Mouse (Mus musculus): ENCODE results near the gene Ramac. TPM values are rescaled to one million over a fixed set of nuclear protein-coding genes. Genes with fewer than 3 reads are reported as not detected.

Gene Ramac
- polyA plus RNA-seq, 1 experiment: 13.5 TPM

- Histone ChIP-seq H3K4me3 (ENCODE audit: control insufficient read depth, insufficient read depth, low read length) (no peak overlapping the region), H3K27me3 (ENCODE audit: control insufficient read depth, insufficient read depth, low read length) (no peaks in the 10 kb centered on the region), H3K36me3 (ENCODE audit: control insufficient read depth, insufficient read depth, low read length) (peaks cover 5% of the 10 kb centered on the region), H3K4me1 (replicated peaks; ENCODE audit: control insufficient read depth, insufficient read depth, low read length) (no peaks in the 10 kb centered on the region), H3K27ac (ENCODE audit: control insufficient read depth, insufficient read depth, low read length) (no peak overlapping the region)
- no peak for DNase-seq
- 95% methylated on average over 5 of the region's 5 CpGs for WGBS
- TF ChIP-seq POLR2A (IDR thresholded peaks at IDR 0.05; ENCODE audit: control insufficient read depth, extremely low read depth, insufficient read depth, low read length, poor library complexity): no peak
- no peak for TF ChIP-seq CTCF (IDR thresholded peaks at IDR 0.05; ENCODE audit: borderline replicate concordance, control insufficient read depth, extremely low read depth, insufficient read depth, low read length, poor library complexity)
Measured at GRCm38 (mm10) chr7:81775325-81775724, 12.6 kb downstream of the Ramac start.

GRCm38 (mm10) chr7:81777667-81778218, 15.0 kb downstream of the Ramac start:
- WGBS: 79% methylated on average over 10 of the region's 10 CpGs
- TF ChIP-seq CTCF (IDR thresholded peaks at IDR 0.05; ENCODE audit: borderline replicate concordance, control insufficient read depth, extremely low read depth, insufficient read depth, low read length, poor library complexity) (no peak), POLR2A (IDR thresholded peaks at IDR 0.05; ENCODE audit: control insufficient read depth, extremely low read depth, insufficient read depth, low read length, poor library complexity) (no peak)
- H3K27ac ChIP-seq (ENCODE audit: control insufficient read depth, insufficient read depth, low read length): no peak overlapping the region
- no peaks in the 10 kb centered on the region for H3K4me1 ChIP-seq (replicated peaks; ENCODE audit: control insufficient read depth, insufficient read depth, low read length)
- no peaks in the 10 kb centered on the region for H3K27me3 ChIP-seq (ENCODE audit: control insufficient read depth, insufficient read depth, low read length)
- H3K4me3 ChIP-seq (ENCODE audit: control insufficient read depth, insufficient read depth, low read length): no peak overlapping the region
- peaks cover 28% of the 10 kb centered on the region for H3K36me3 ChIP-seq (ENCODE audit: control insufficient read depth, insufficient read depth, low read length)
- DNase-seq: no peak

- DNase-seq: peak; percentile 14
- peak overlapping the region; percentile 80 for H3K27ac ChIP-seq (ENCODE audit: control insufficient read depth, insufficient read depth, low read length)
- WGBS: 2% methylated on average over 5 of the region's 5 CpGs
- peaks cover 4% of the 10 kb centered on the region for H3K4me1 ChIP-seq (replicated peaks; ENCODE audit: control insufficient read depth, insufficient read depth, low read length)
- no peaks in the 10 kb centered on the region for H3K27me3 ChIP-seq (ENCODE audit: control insufficient read depth, insufficient read depth, low read length)
- TF ChIP-seq POLR2A (IDR thresholded peaks at IDR 0.05; ENCODE audit: control insufficient read depth, extremely low read depth, insufficient read depth, low read length, poor library complexity): no peak
- no peak for TF ChIP-seq CTCF (IDR thresholded peaks at IDR 0.05; ENCODE audit: borderline replicate concordance, control insufficient read depth, extremely low read depth, insufficient read depth, low read length, poor library complexity)
- H3K4me3 ChIP-seq (ENCODE audit: control insufficient read depth, insufficient read depth, low read length): peak overlapping the region; percentile 59; the same call in 1 of the 2 replicates
- no peaks in the 10 kb centered on the region; the same call in 1 of the 2 replicates for H3K36me3 ChIP-seq (ENCODE audit: control insufficient read depth, insufficient read depth, low read length)
Measured at GRCm38 (mm10) chr7:81788536-81788935, 25.8 kb downstream of the Ramac start.

- Histone ChIP-seq H3K27ac (ENCODE audit: control insufficient read depth, insufficient read depth, low read length) (peak within 1 kb of the TSS; percentile 80), H3K27me3 (ENCODE audit: control insufficient read depth, insufficient read depth, low read length) (no peaks in the 10 kb centered on the region), H3K36me3 (ENCODE audit: control insufficient read depth, insufficient read depth, low read length) (no peaks in the 10 kb centered on the region; the same call in 1 of the 2 replicates), H3K4me3 (ENCODE audit: control insufficient read depth, insufficient read depth, low read length) (peak within 1 kb of the TSS; percentile 59), H3K4me1 (replicated peaks; ENCODE audit: control insufficient read depth, insufficient read depth, low read length) (peaks cover 4% of the 10 kb centered on the region)
- under 1% methylated on average over 38 of the region's 38 CpGs for WGBS
- peak; percentile 80; the same call in 1 of the 2 replicates for TF ChIP-seq CTCF (IDR thresholded peaks at IDR 0.05; ENCODE audit: borderline replicate concordance, control insufficient read depth, extremely low read depth, insufficient read depth, low read length, poor library complexity)
- peak; percentile 94 for TF ChIP-seq POLR2A (IDR thresholded peaks at IDR 0.05; ENCODE audit: control insufficient read depth, extremely low read depth, insufficient read depth, low read length, poor library complexity)
- peak; percentile 82 for DNase-seq
Measured at GRCm38 (mm10) chr7:81789095-81789757, 26.5 kb downstream of the Ramac start, which contains the start of gene 3110040N11Rik. Gene 3110040N11Rik, minus strand, starts transcription at chr7:81789478.

- Histone ChIP-seq H3K27ac (ENCODE audit: control insufficient read depth, insufficient read depth, low read length) (no peak overlapping the region), H3K4me3 (ENCODE audit: control insufficient read depth, insufficient read depth, low read length) (no peak overlapping the region), H3K36me3 (ENCODE audit: control insufficient read depth, insufficient read depth, low read length) (no peaks in the 10 kb centered on the region; the same call in none of the 2 replicates), H3K27me3 (ENCODE audit: control insufficient read depth, insufficient read depth, low read length) (no peaks in the 10 kb centered on the region), H3K4me1 (replicated peaks; ENCODE audit: control insufficient read depth, insufficient read depth, low read length) (no peaks in the 10 kb centered on the region)
- 100% methylated on average over 5 of the region's 5 CpGs for whole genome bisulfite sequencing
- TF ChIP-seq CTCF (IDR thresholded peaks at IDR 0.05; ENCODE audit: borderline replicate concordance, control insufficient read depth, extremely low read depth, insufficient read depth, low read length, poor library complexity): no peak
- no peak for TF ChIP-seq POLR2A (IDR thresholded peaks at IDR 0.05; ENCODE audit: control insufficient read depth, extremely low read depth, insufficient read depth, low read length, poor library complexity)
- DNase-seq: no peak
Measured at GRCm38 (mm10) chr7:81806067-81806466, 43.3 kb downstream of the Ramac start.

Other genes starting within 250 kb of the Ramac start
- gene Fsd2, start 196.0 kb upstream of the Ramac start, polyA plus RNA-seq (2012; rRNA removed): 1.5 and 3.2 TPM in 2 replicates
- 29.8 and 30.4 TPM in 2 replicates for gene Whamm, start 191.7 kb upstream of the Ramac start, polyA plus RNA-seq (2012; rRNA removed)
- 1.2 and 2.4 TPM in 2 replicates for gene Homer2, start 55.4 kb upstream of the Ramac start, polyA plus RNA-seq (2012; rRNA removed)
- 32.7 and 39.6 TPM in 2 replicates for gene 3110040N11Rik, start 26.6 kb downstream of the Ramac start, polyA plus RNA-seq (2012; rRNA removed)
- gene Btbd1, start 66.5 kb downstream of the Ramac start, polyA plus RNA-seq (2012; rRNA removed): 37.5 and 45.2 TPM in 2 replicates
- not detected in 2 replicates for gene Gm10160, start 92.9 kb downstream of the Ramac start, polyA plus RNA-seq (2012; rRNA removed)
- 210 and 229 TPM in 2 replicates for gene Tm6sf1, start 96.1 kb downstream of the Ramac start, polyA plus RNA-seq (2012; rRNA removed)
- gene Hdgfl3, start 171.5 kb downstream of the Ramac start, polyA plus RNA-seq (2012; rRNA removed): 5.1 TPM in 2 replicates
- gene Bnc1, start 229.4 kb downstream of the Ramac start, polyA plus RNA-seq (2012; rRNA removed): 1.1 and 1.5 TPM in 2 replicates